Mouse (Mus musculus) forebrain, embryonic 15.5 days (tissue): ENCODE data around the gene Mark3. TPM values are rescaled to one million over a fixed set of nuclear protein-coding genes. Genes with fewer than 3 reads are reported as not detected.

Experiments
- ATAC-seq: fragments of 200-750 bp; cut with Nextera tagmentation; replicated peaks from 2 replicates; pipeline ENCODE4 v1.8.0; 2017; ENCODE audit warnings: mild to moderate bottlenecking, moderate TSS enrichment, moderate library complexity
- H3K27ac ChIP-seq: fragments of 300-500 bp; sonication (generic); replicated peaks from 2 replicates; pipeline ENCODE4 v1.5.1; 2015; ENCODE audit warnings: mild to moderate bottlenecking, inconsistent platforms
- H3K27me3 ChIP-seq: fragments of 300-500 bp; sonication (generic); 2 replicates; pipeline ENCODE4 v1.6.1; 2015; ENCODE audit warnings: inconsistent platforms
- H3K36me3 ChIP-seq: fragments of 300-500 bp; sonication (generic); 2 replicates; pipeline ENCODE4 v1.6.1; 2015; ENCODE audit warnings: mild to moderate bottlenecking, inconsistent platforms
- H3K4me1 ChIP-seq: fragments of 300-500 bp; sonication (generic); 2 replicates; pipeline ENCODE4 v1.6.1; 2015; ENCODE audit warnings: inconsistent platforms
- H3K4me2 ChIP-seq: fragments of 300-500 bp; sonication (generic); replicated peaks from 2 replicates; pipeline ENCODE4 v1.6.1; 2015; ENCODE audit warnings: mild to moderate bottlenecking, inconsistent platforms
- H3K4me3 ChIP-seq: fragments of 300-500 bp; sonication (generic); 2 replicates; pipeline ENCODE4 v1.5.1; 2015; ENCODE audit warnings: mild to moderate bottlenecking, inconsistent platforms
- H3K9ac ChIP-seq: fragments of 300-500 bp; sonication (generic); replicated peaks from 2 replicates; pipeline ENCODE4 v1.6.1; 2015; ENCODE audit warnings: mild to moderate bottlenecking, inconsistent platforms
- H3K9me3 ChIP-seq: fragments of 300-500 bp; sonication (generic); 2 replicates; pipeline ENCODE4 v1.6.1; 2016; ENCODE audit warnings: inconsistent platforms
- WGBS: fragments of 180-500 bp; shearing (Covaris S2); methylation state at CpG from one replicate; pipeline ENCODE4 v1.1.7; 2015; ENCODE audit warnings: mixed read lengths; 5-methylcytosine and 5-hydroxymethylcytosine counted together
- polyA plus RNA-seq: library from polyadenylated mRNA; unstranded; fragments of >200 nt; fragmentation: Nextera tagmentation; extraction: Ambion mirVana; gene quantifications from 2 replicates; pipeline ENCODE4 v1.2.1, GENCODE M21; 2015

The Mark3 gene
- polyA plus RNA-seq, 1 experiment from 2014 or later: 54.4 TPM

- no peak for ATAC-seq
- Histone ChIP-seq H3K9me3 (no peaks in the 10 kb centered on the region), H3K27me3 (no peaks in the 10 kb centered on the region), H3K4me1 (no peaks in the 10 kb centered on the region), H3K4me3 (no peak overlapping the region), H3K27ac (no peak overlapping the region), H3K9ac (no peak overlapping the region), H3K4me2 (no peak overlapping the region), H3K36me3 (no peaks in the 10 kb centered on the region)
- WGBS: 49% methylated on average over 5 of the region's 5 CpGs
Measured at GRCm38 (mm10) chr12:111563076-111563629, 11.2 kb upstream of the Mark3 start.

- H3K27ac ChIP-seq: no peak overlapping the region
- H3K4me2 ChIP-seq: no peak overlapping the region
- no peaks in the 10 kb centered on the region for H3K9me3 ChIP-seq
- no peak overlapping the region for H3K4me3 ChIP-seq
- H3K27me3 ChIP-seq: no peaks in the 10 kb centered on the region
- ATAC-seq: no peak
- H3K36me3 ChIP-seq: no peaks in the 10 kb centered on the region
- no peak overlapping the region for H3K9ac ChIP-seq
- 87% methylated on average over 5 of the region's 5 CpGs for WGBS
- H3K4me1 ChIP-seq: no peaks in the 10 kb centered on the region
Measured at GRCm38 (mm10) chr12:111565363-111565762, 9.0 kb upstream of the Mark3 start.

GRCm38 (mm10) chr12:111568836-111569235, 5.5 kb upstream of the Mark3 start:
- H3K4me2 ChIP-seq: no peak overlapping the region
- H3K9ac ChIP-seq: no peak overlapping the region
- H3K4me1 ChIP-seq: peaks cover 17% of the 10 kb centered on the region
- WGBS: 73% methylated on average over 11 of the region's 11 CpGs
- no peak overlapping the region for H3K4me3 ChIP-seq
- no peaks in the 10 kb centered on the region for H3K27me3 ChIP-seq
- no peaks in the 10 kb centered on the region for H3K9me3 ChIP-seq
- no peak overlapping the region for H3K27ac ChIP-seq
- ATAC-seq: no peak
- H3K36me3 ChIP-seq: no peaks in the 10 kb centered on the region

GRCm38 (mm10) chr12:111572406-111572805, 1.9 kb upstream of the Mark3 start:
- H3K9me3 ChIP-seq: no peaks in the 10 kb centered on the region
- H3K27ac ChIP-seq: no peak overlapping the region
- H3K4me3 ChIP-seq: no peak overlapping the region
- peaks cover 39% of the 10 kb centered on the region for H3K4me1 ChIP-seq
- WGBS: 81% methylated on average over 7 of the region's 7 CpGs
- no peak overlapping the region for H3K4me2 ChIP-seq
- no peak overlapping the region for H3K9ac ChIP-seq
- no peak for ATAC-seq
- H3K36me3 ChIP-seq: no peaks in the 10 kb centered on the region
- H3K27me3 ChIP-seq: no peaks in the 10 kb centered on the region

GRCm38 (mm10) chr12:111573315-111573714, 1.0 kb upstream of the Mark3 start:
- no peaks in the 10 kb centered on the region for H3K36me3 ChIP-seq
- peaks cover 39% of the 10 kb centered on the region for H3K4me1 ChIP-seq
- no peak for ATAC-seq
- peak overlapping the region; percentile 97 for H3K4me2 ChIP-seq
- H3K9me3 ChIP-seq: no peaks in the 10 kb centered on the region
- peak overlapping the region; percentile 99 for H3K4me3 ChIP-seq
- WGBS: 41% methylated on average over 6 of the region's 6 CpGs
- peak overlapping the region; percentile 99 for H3K9ac ChIP-seq
- H3K27ac ChIP-seq: peak overlapping the region; percentile 96
- no peaks in the 10 kb centered on the region for H3K27me3 ChIP-seq

- Histone ChIP-seq H3K36me3 (no peaks in the 10 kb centered on the region), H3K27me3 (no peaks in the 10 kb centered on the region), H3K9ac (peak overlapping the region; percentile 99), H3K4me2 (peak overlapping the region; percentile 97), H3K9me3 (no peaks in the 10 kb centered on the region), H3K27ac (peak overlapping the region; percentile 96), H3K4me3 (peak overlapping the region; percentile 99), H3K4me1 (peaks cover 39% of the 10 kb centered on the region)
- under 1% methylated on average over 58 of the region's 58 CpGs for WGBS
- ATAC-seq: peak; percentile 17; the same call in 1 of the 2 replicates
Measured at GRCm38 (mm10) chr12:111574887-111575838, 840 bp downstream of the Mark3 start.

GRCm38 (mm10) chr12:111583058-111583457, 8.7 kb downstream of the Mark3 start:
- H3K27me3 ChIP-seq: no peaks in the 10 kb centered on the region
- H3K36me3 ChIP-seq: no peaks in the 10 kb centered on the region
- 91% methylated on average over 1 of the region's 1 CpGs for WGBS
- H3K9me3 ChIP-seq: no peaks in the 10 kb centered on the region
- H3K4me2 ChIP-seq: no peak overlapping the region
- ATAC-seq: no peak
- no peak overlapping the region for H3K9ac ChIP-seq
- H3K27ac ChIP-seq: no peak overlapping the region
- no peaks in the 10 kb centered on the region for H3K4me1 ChIP-seq
- H3K4me3 ChIP-seq: no peak overlapping the region

GRCm38 (mm10) chr12:111584401-111584800, 10.1 kb downstream of the Mark3 start:
- H3K4me2 ChIP-seq: no peak overlapping the region

GRCm38 (mm10) chr12:111587252-111587651, 12.9 kb downstream of the Mark3 start:
- no peaks in the 10 kb centered on the region for H3K4me1 ChIP-seq
- H3K9me3 ChIP-seq: no peaks in the 10 kb centered on the region
- ATAC-seq: no peak
- H3K4me3 ChIP-seq: no peak overlapping the region
- WGBS: 84% methylated on average over 12 of the region's 12 CpGs
- no peak overlapping the region for H3K27ac ChIP-seq
- H3K36me3 ChIP-seq: no peaks in the 10 kb centered on the region
- H3K27me3 ChIP-seq: no peaks in the 10 kb centered on the region
- no peak overlapping the region for H3K4me2 ChIP-seq
- no peak overlapping the region for H3K9ac ChIP-seq

More at GRCm38 (mm10) chr12:111584401-111584800, 10.1 kb downstream of the Mark3 start:
- no peaks in the 10 kb centered on the region for H3K27me3 ChIP-seq
- no peak for ATAC-seq
- no peak overlapping the region for H3K4me3 ChIP-seq
- 88% methylated on average over 1 of the region's 1 CpGs for WGBS
- no peaks in the 10 kb centered on the region for H3K9me3 ChIP-seq
- H3K9ac ChIP-seq: no peak overlapping the region
- H3K36me3 ChIP-seq: no peaks in the 10 kb centered on the region
- no peak overlapping the region for H3K27ac ChIP-seq
- no peaks in the 10 kb centered on the region for H3K4me1 ChIP-seq

- Histone ChIP-seq H3K4me1 (no peaks in the 10 kb centered on the region), H3K4me3 (no peak overlapping the region), H3K4me2 (no peak overlapping the region), H3K9ac (no peak overlapping the region), H3K36me3 (peaks cover 29% of the 10 kb centered on the region), H3K9me3 (no peaks in the 10 kb centered on the region), H3K27me3 (no peaks in the 10 kb centered on the region), H3K27ac (no peak overlapping the region)
- ATAC-seq: no peak
- WGBS: 70% methylated on average over 14 of the region's 14 CpGs
Measured at GRCm38 (mm10) chr12:111592407-111593021, 18.2 kb downstream of the Mark3 start.

GRCm38 (mm10) chr12:111593775-111594174, 19.5 kb downstream of the Mark3 start:
- Histone ChIP-seq H3K4me1 (no peaks in the 10 kb centered on the region), H3K4me3 (no peak overlapping the region), H3K27me3 (no peaks in the 10 kb centered on the region), H3K9ac (no peak overlapping the region), H3K9me3 (no peaks in the 10 kb centered on the region), H3K27ac (no peak overlapping the region), H3K4me2 (no peak overlapping the region), H3K36me3 (peaks cover 40% of the 10 kb centered on the region)
- no peak for ATAC-seq
- WGBS: 56% methylated on average over 2 of the region's 2 CpGs

GRCm38 (mm10) chr12:111597310-111597709, 23.0 kb downstream of the Mark3 start:
- H3K36me3 ChIP-seq: peaks cover 44% of the 10 kb centered on the region
- no peak for ATAC-seq
- H3K4me2 ChIP-seq: no peak overlapping the region

More at GRCm38 (mm10) chr12:111597310-111597709, 23.0 kb downstream of the Mark3 start:
- 100% methylated on average over 1 of the region's 1 CpGs for WGBS
- no peak overlapping the region for H3K27ac ChIP-seq
- H3K9ac ChIP-seq: no peak overlapping the region
- no peaks in the 10 kb centered on the region for H3K9me3 ChIP-seq
- H3K27me3 ChIP-seq: no peaks in the 10 kb centered on the region
- no peak overlapping the region for H3K4me3 ChIP-seq
- no peaks in the 10 kb centered on the region for H3K4me1 ChIP-seq
